Mouse (Mus musculus) lung, embryonic 14.5 days (tissue): Measurements from ENCODE around the gene Arpp21. TPM values are rescaled to one million over a fixed set of nuclear protein-coding genes. Genes with fewer than 3 reads are reported as not detected.

ENCODE experiments used
- ATAC-seq: fragments of 200-750 bp; cut with Nextera tagmentation; 2 replicates; pipeline ENCODE4 v1.8.0; 2017; ENCODE audit warnings: mild to moderate bottlenecking, moderate TSS enrichment, moderate library complexity; ENCODE audit not compliant: insufficient read depth
- DNase-seq: peaks from one replicate; pipeline ENCODE4 v3.0.0-alpha.2; 2015
- H3K27ac ChIP-seq: fragments of 300-500 bp; sonication (generic); 2 replicates; pipeline ENCODE4 v1.5.1; 2014; ENCODE audit warnings: low read depth, mild to moderate bottlenecking, moderate library complexity
- H3K27me3 ChIP-seq: fragments of 300-500 bp; sonication (generic); 2 replicates; pipeline ENCODE4 v1.6.1; 2014; ENCODE audit warnings: low read length, control low read depth; ENCODE audit not compliant: insufficient read depth
- H3K36me3 ChIP-seq: fragments of 300-500 bp; sonication (generic); 2 replicates; pipeline ENCODE4 v1.6.1; 2014; ENCODE audit warnings: control low read depth; ENCODE audit not compliant: insufficient read depth
- H3K4me1 ChIP-seq: fragments of 300-500 bp; sonication (generic); 2 replicates; pipeline ENCODE4 v1.6.1; 2014; ENCODE audit warnings: antibody characterized with exemption, control low read depth; ENCODE audit not compliant: insufficient read depth
- H3K4me2 ChIP-seq: fragments of 300-500 bp; sonication (generic); 2 replicates; pipeline ENCODE4 v1.6.1; 2014; ENCODE audit warnings: mild to moderate bottlenecking
- H3K4me3 ChIP-seq: fragments of 300-500 bp; sonication (generic); 2 replicates; pipeline ENCODE4 v1.5.1; 2014; ENCODE audit warnings: low read depth, low read length
- H3K9ac ChIP-seq: fragments of 300-500 bp; sonication (generic); 2 replicates; pipeline ENCODE4 v1.6.1; 2014
- H3K9me3 ChIP-seq: fragments of 300-500 bp; sonication (generic); 2 replicates; pipeline ENCODE4 v1.6.1; 2016; ENCODE audit warnings: low read depth, low read length, control low read depth
- CTCF ChIP-seq: IDR thresholded peaks from 2 replicates; pipeline ENCODE4 v1.5.1; 2016; ENCODE audit warnings: antibody characterized with exemption, low read depth
- WGBS: fragments of 180-500 bp; shearing (Covaris S2); extraction: QIAGEN DNeasy Blood & Tissue Kit; methylation state at CpG from one replicate; pipeline ENCODE4 v1.1.7; 2014; 5-methylcytosine and 5-hydroxymethylcytosine counted together
- polyA plus RNA-seq: library from polyadenylated mRNA; unstranded; fragments of >200 nt; fragmentation: Nextera tagmentation; extraction: Ambion mirVana; gene quantifications from 2 replicates; pipeline ENCODE4 v1.2.1, GENCODE M21; 2014

The Arpp21 gene
- polyA plus RNA-seq, 1 experiment from 2014 or later, result 0.18 TPM

- H3K27ac ChIP-seq, result no peak overlapping the region
- WGBS, result 78% methylated on average over 5 of the region's 5 CpGs
- TF ChIP-seq CTCF, result no peak
- H3K27me3 ChIP-seq, result no peaks in the 10 kb centered on the region
- H3K4me3 ChIP-seq, result no peak overlapping the region
- no peak overlapping the region for H3K4me2 ChIP-seq
- ATAC-seq (no peak), DNase-seq (no peak)
- no peaks in the 10 kb centered on the region for H3K36me3 ChIP-seq
- no peaks in the 10 kb centered on the region for H3K9me3 ChIP-seq
- H3K4me1 ChIP-seq, result no peaks in the 10 kb centered on the region
- no peak overlapping the region for H3K9ac ChIP-seq
These were observed 160.5 kb downstream of the Arpp21 start for GRCm38 (mm10) chr9:112075273-112075672.

GRCm38 (mm10) chr9:112074872-112075271, 160.9 kb downstream of the Arpp21 start:
- no peaks in the 10 kb centered on the region for H3K36me3 ChIP-seq
- H3K4me1 ChIP-seq, result no peaks in the 10 kb centered on the region
- no peaks in the 10 kb centered on the region for H3K9me3 ChIP-seq
- ATAC-seq (no peak), DNase-seq (no peak)
- no peak overlapping the region for H3K4me3 ChIP-seq
- TF ChIP-seq CTCF, result no peak
- H3K4me2 ChIP-seq, result no peak overlapping the region
- WGBS, result 48% methylated on average over 5 of the region's 5 CpGs
- H3K27me3 ChIP-seq, result no peaks in the 10 kb centered on the region
- H3K9ac ChIP-seq, result no peak overlapping the region
- H3K27ac ChIP-seq, result no peak overlapping the region

DNA sequence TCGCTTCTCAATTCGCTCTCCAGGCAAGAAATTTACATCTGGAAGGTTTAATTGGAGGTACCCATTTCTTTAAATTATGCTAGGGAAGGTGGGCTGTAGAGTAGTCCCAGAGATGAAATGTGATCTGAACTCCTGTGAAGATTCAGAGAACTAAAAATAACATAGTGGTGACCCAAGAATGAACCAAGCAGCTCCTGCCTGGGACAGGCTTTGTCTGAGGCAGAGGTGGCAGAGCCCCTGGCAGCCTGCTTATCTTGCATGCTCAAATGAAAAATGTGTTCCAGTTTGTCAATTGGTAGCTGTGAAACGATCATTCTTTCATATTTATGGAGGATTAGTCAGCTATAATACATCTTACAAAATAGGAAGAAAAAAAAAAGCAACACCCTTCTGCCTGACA, 164.4 kb downstream of the Arpp21 start:
- no peaks in the 10 kb centered on the region for H3K4me1 ChIP-seq
- H3K4me2 ChIP-seq, result no peak overlapping the region
- ATAC-seq (no peak), DNase-seq (no peak)
- no peaks in the 10 kb centered on the region for H3K36me3 ChIP-seq
- no peak overlapping the region for H3K4me3 ChIP-seq
- H3K9me3 ChIP-seq, result no peaks in the 10 kb centered on the region
- no peak overlapping the region for H3K27ac ChIP-seq
- no peaks in the 10 kb centered on the region for H3K27me3 ChIP-seq
- no peak overlapping the region for H3K9ac ChIP-seq
- WGBS, result 42% methylated on average over 3 of the region's 3 CpGs
- TF ChIP-seq CTCF, result no peak

GRCm38 (mm10) chr9:112070961-112071360, 164.8 kb downstream of the Arpp21 start:
- Histone ChIP-seq H3K27me3 (no peaks in the 10 kb centered on the region), H3K4me3 (no peak overlapping the region), H3K36me3 (no peaks in the 10 kb centered on the region), H3K27ac (no peak overlapping the region), H3K9me3 (no peaks in the 10 kb centered on the region), H3K4me1 (no peaks in the 10 kb centered on the region), H3K4me2 (no peak overlapping the region), H3K9ac (no peak overlapping the region)
- ATAC-seq (no peak), DNase-seq (no peak)
- 25% methylated on average over 5 of the region's 5 CpGs for WGBS
- no peak for TF ChIP-seq CTCF

DNA sequence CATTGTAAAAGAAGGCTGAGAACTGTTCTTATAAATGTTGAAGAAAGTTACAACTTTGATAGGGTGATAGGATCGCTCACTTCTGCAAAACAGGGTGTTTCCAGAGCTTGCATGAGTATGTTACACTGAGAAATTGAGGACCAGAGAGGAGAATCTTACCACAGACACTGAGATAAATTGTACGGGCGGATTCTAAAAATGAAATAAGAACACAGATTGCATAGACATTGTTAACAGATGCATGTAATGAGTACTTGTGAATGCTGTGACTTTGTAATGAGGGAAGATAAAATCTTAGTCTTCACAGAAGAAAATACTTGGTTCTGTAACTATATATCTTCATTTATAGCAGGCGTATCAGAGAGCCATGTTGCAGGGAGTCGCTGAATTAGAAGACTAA, 167.5 kb downstream of the Arpp21 start:
- 84% methylated on average over 5 of the region's 5 CpGs for WGBS
- TF ChIP-seq CTCF, result no peak
- H3K4me1 ChIP-seq, result no peaks in the 10 kb centered on the region
- H3K4me3 ChIP-seq, result no peak overlapping the region
- H3K4me2 ChIP-seq, result no peak overlapping the region
- H3K9me3 ChIP-seq, result no peaks in the 10 kb centered on the region
- DNase-seq (no peak), ATAC-seq (no peak)
- no peaks in the 10 kb centered on the region for H3K36me3 ChIP-seq
- no peaks in the 10 kb centered on the region for H3K27me3 ChIP-seq
- H3K9ac ChIP-seq, result no peak overlapping the region
- H3K27ac ChIP-seq, result no peak overlapping the region

DNA sequence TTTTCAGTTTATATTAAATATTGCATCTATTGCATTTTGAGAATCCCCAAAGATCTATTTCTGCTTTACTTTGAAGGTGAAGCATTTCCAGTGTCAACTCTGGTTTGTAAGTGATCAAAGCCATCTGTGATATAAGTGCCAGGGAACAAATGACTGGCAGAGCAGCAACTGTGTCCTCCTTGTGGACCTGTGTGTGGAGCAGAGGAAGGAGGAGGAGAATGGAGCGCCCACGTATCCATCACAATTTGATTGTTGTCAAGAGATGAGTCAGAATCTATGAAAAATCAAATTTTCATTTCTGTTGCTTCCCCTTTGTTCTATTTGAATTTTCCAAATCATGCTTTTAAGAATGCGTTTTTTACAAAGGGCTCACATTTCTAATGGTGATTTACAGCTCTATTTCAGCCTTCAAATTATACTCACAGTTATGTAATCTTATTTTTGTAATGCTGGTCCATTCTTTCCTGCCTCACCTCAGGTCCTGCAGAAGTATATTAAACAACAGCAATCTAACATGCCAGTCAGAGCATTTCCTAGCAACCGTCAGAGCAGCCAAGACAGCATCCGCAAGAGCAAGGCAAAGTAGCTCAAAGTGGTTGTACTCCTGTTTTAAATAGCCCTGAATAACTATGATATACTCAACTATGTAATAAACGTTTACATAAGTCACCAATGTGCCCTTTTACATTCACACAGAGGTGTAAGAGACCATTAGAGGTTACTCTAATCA, 174.9 kb downstream of the Arpp21 start:
- no peak for ATAC-seq
- TF ChIP-seq CTCF, result no peak
- 48% methylated on average over 6 of the region's 6 CpGs for WGBS

DNA sequence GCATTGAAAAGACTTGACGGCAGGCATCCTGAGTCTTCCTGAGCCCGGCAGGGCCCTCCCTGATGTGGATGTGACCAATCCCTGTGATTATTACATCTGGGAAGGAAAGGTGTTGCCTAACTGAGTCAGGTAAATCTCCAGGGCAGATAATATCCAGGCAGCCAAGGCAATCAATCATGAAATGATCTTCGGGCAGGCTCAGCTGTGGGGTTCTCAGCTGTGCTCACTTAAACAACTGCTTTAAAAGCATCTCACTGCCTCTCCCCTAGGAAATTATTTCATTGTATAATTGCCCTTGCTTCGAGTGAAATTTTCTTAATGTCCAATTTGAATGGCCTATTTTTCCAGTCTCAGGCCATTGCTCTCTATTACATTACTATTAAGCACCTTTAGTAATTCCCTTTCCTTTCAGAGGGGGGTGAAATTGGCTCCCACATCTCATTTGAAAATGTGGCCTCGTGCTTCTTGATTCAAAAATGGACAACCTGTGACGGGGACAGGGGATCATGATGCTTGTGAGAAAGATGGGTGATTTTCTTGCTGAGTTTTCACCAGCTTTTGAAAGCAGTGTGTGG, 180.8 kb downstream of the Arpp21 start:
- ATAC-seq, result no peak
- H3K27me3 ChIP-seq, result no peaks in the 10 kb centered on the region
- H3K4me1 ChIP-seq, result no peaks in the 10 kb centered on the region
- H3K36me3 ChIP-seq, result no peaks in the 10 kb centered on the region
- no peak overlapping the region for H3K27ac ChIP-seq
- H3K9me3 ChIP-seq, result no peaks in the 10 kb centered on the region
- no peak overlapping the region for H3K4me2 ChIP-seq
- no peak for DNase-seq
- 70% methylated on average over 6 of the region's 6 CpGs for WGBS
- H3K4me3 ChIP-seq, result no peak overlapping the region
- TF ChIP-seq CTCF, result no peak
- H3K9ac ChIP-seq, result no peak overlapping the region

More for the DNA sequence above, 174.9 kb downstream of the Arpp21 start:
- no peak overlapping the region for H3K4me3 ChIP-seq
- H3K4me1 ChIP-seq, result no peaks in the 10 kb centered on the region
- H3K9me3 ChIP-seq, result no peaks in the 10 kb centered on the region
- DNase-seq, result no peak
- no peak overlapping the region for H3K4me2 ChIP-seq
- no peaks in the 10 kb centered on the region for H3K36me3 ChIP-seq
- H3K27me3 ChIP-seq, result no peaks in the 10 kb centered on the region
- no peak overlapping the region for H3K27ac ChIP-seq
- H3K9ac ChIP-seq, result no peak overlapping the region
